Comparison of ENCODE assay signal across 9 mouse cellular contexts in genomic region chr1:157286561-157286960, GRCm38 (mm10).
DNase-seq lines count a peak whose midpoint lies in the region; ATAC-seq and TF ChIP-seq lines count a peak whose summit lies in the region.
"Had no signal": no experiment of that assay in that cellular context is flagged by ENCODE, and none has a peak within 500 bp of the region (broad histone marks: within the 10 kb centered on the region; RNA-seq: fewer than 3 reads in every experiment).

No protein-coding gene starts in this region.

- H3K79me2 ChIP-seq in CH12.LX (replicated peaks; ENCODE audit: control insufficient read depth, extremely low read depth, insufficient read depth, poor library complexity, severe bottlenecking), result no peaks in the 10 kb centered on the region

- peak; percentile 85 for TF ChIP-seq RAD21 in CH12.LX (IDR thresholded peaks at IDR 0.05; ENCODE audit: low read depth, low read length)

- no peak overlapping the region for H3K9ac ChIP-seq in kidney, embryonic 15.5 days
- H3K9ac ChIP-seq in CH12.LX (ENCODE audit: insufficient read depth, low read depth), result no peak overlapping the region
- no peak overlapping the region for H3K9ac ChIP-seq in midbrain, embryonic 13.5 days (replicated peaks)
- H3K9ac ChIP-seq: neural tube, embryonic 13.5 days had no signal

- no peaks in the 10 kb centered on the region for H3K27me3 ChIP-seq in kidney, embryonic 15.5 days
- H3K27me3 ChIP-seq in CH12.LX (replicated peaks), result no peaks in the 10 kb centered on the region
- no peaks in the 10 kb centered on the region for H3K27me3 ChIP-seq in midbrain, embryonic 13.5 days
- H3K27me3 ChIP-seq: neural tube, embryonic 13.5 days had no signal

- peak; percentile 36 for DNase-seq in kidney, adult 11 months
- peak; percentile 39 for DNase-seq in CH12.LX (ENCODE audit: extremely low read depth)
- DNase-seq in adrenal gland, adult 18-20 months (ENCODE audit: low spot score in 2 of 2), result peak; percentile 28 to 34
- peak; percentile 71 for DNase-seq in embryo, embryonic 10.5 days (ENCODE audit: low spot score)
- DNase-seq in kidney, postnatal 4 days, result peak; percentile 69 to 72
- DNase-seq in spleen, postnatal 4 days (ENCODE audit: low spot score in 2 of 2), result no peak

- no peak overlapping the region for H3K27ac ChIP-seq in kidney, embryonic 15.5 days
- H3K27ac ChIP-seq in CH12.LX (ENCODE audit: insufficient read depth, low read depth), result no peak overlapping the region
- H3K27ac ChIP-seq in midbrain, embryonic 13.5 days, result no peak overlapping the region
- H3K27ac ChIP-seq: neural tube, embryonic 13.5 days had no signal

- H3K4me1 ChIP-seq in kidney, embryonic 15.5 days, result no peaks in the 10 kb centered on the region
- peaks cover 0 to 5% of the 10 kb centered on the region in 2 experiments; a peak in 2 of 4 replicates for H3K4me1 ChIP-seq in CH12.LX (ENCODE audit: control insufficient read depth in 1 of 2, insufficient read depth in 2 of 2)
- 0 out of 2 replicates have a peak, but pooled peaks cover 9% of the 10 kb centered on the region for H3K4me1 ChIP-seq in midbrain, embryonic 13.5 days (replicated peaks)

- no peaks in the 10 kb centered on the region for H3K36me3 ChIP-seq in kidney, embryonic 15.5 days
- no peaks in the 10 kb centered on the region for H3K36me3 ChIP-seq in CH12.LX (replicated peaks in 1 of 2; ENCODE audit: control insufficient read depth in 1 of 2, insufficient read depth in 1 of 2, low read length in 1 of 2)
- H3K36me3 ChIP-seq in midbrain, embryonic 13.5 days, result no peaks in the 10 kb centered on the region
- H3K36me3 ChIP-seq: neural tube, embryonic 13.5 days had no signal

- TF ChIP-seq CTCF in CH12.LX (conservative IDR thresholded peaks at IDR 0.05 in 1 of 2, IDR thresholded peaks at IDR 0.05 in 1 of 2; ENCODE audit: low read depth in 2 of 2, low read length in 2 of 2), result peak; percentile 42 to 87; a peak in 2 of 4 replicates

- no peak for TF ChIP-seq EP300 in CH12.LX (IDR thresholded peaks at IDR 0.05; ENCODE audit: low read length)

- H3K9me3 ChIP-seq in kidney, embryonic 15.5 days (replicated peaks), result no peaks in the 10 kb centered on the region
- H3K9me3 ChIP-seq in CH12.LX (replicated peaks; ENCODE audit: low read length), result no peaks in the 10 kb centered on the region
- no peaks in the 10 kb centered on the region for H3K9me3 ChIP-seq in midbrain, embryonic 13.5 days
- H3K9me3 ChIP-seq: neural tube, embryonic 13.5 days had no signal

- no peak overlapping the region for H3K4me2 ChIP-seq in kidney, embryonic 15.5 days
- H3K4me2 ChIP-seq in CH12.LX (ENCODE audit: insufficient read depth, low read depth, poor library complexity, severe bottlenecking), result no peak overlapping the region
- H3K4me2 ChIP-seq in midbrain, embryonic 13.5 days (replicated peaks), result no peak overlapping the region
- H3K4me2 ChIP-seq: neural tube, embryonic 13.5 days had no signal

- H3K4me3 ChIP-seq in kidney, embryonic 15.5 days (replicated peaks), result no peak overlapping the region
- no peak overlapping the region for H3K4me3 ChIP-seq in CH12.LX (replicated peaks in 1 of 3; ENCODE audit: low read depth in 2 of 3, low read length in 2 of 3, poor library complexity in 1 of 3)
- H3K4me3 ChIP-seq in midbrain, embryonic 13.5 days (replicated peaks), result no peak overlapping the region
- H3K4me3 ChIP-seq: neural tube, embryonic 13.5 days had no signal

- in situ Hi-C loops in CH12.LX (cut with MboI; ENCODE audit: low pct_ligation_motif_present, low pct_unique_long_range_greater_than_20kb, low sequenced_read_pairs), result loop anchor here (25.0 kb wide), 1 partner anchor 549 kb away; no protein-coding TSS in a partner anchor

- WGBS in kidney, embryonic 15.5 days, result 12% methylated on average over 4 of the region's 4 CpGs
- 11% methylated on average over 4 of the region's 4 CpGs for WGBS in midbrain, embryonic 13.5 days

- TF ChIP-seq POLR2A in CH12.LX (IDR thresholded peaks at IDR 0.05; ENCODE audit: low read depth, low read length), result no peak

- dilution Hi-C loops in CH12.LX (cut with MboI; ENCODE audit: extremely low pct_ligation_motif_present, extremely low pct_unique_long_range_greater_than_20kb, low sequenced_read_pairs), result no loop called here

- no peak for ATAC-seq in kidney, embryonic 15.5 days (replicated peaks; ENCODE audit: low FRiP score)
- ATAC-seq in midbrain, embryonic 13.5 days, result 0 out of 2 replicates have a peak, but pooled peaks have one; percentile 53

TF ChIP-seq in CH12.LX, 34 proteins besides CTCF, POLR2A, EP300 and RAD21:
- TF ChIP-seq IRF4 (IDR thresholded peaks at IDR 0.05; ENCODE audit: low read depth, low read length) (0 out of 2 replicates have a peak, but pooled peaks have one; percentile 14), CHD1 (IDR thresholded peaks at IDR 0.05; ENCODE audit: low read depth, low read length) (no peak), SIN3A (IDR thresholded peaks at IDR 0.05; ENCODE audit: low read length) (no peak), SMC3 (IDR thresholded peaks at IDR 0.05; ENCODE audit: low read depth, low read length) (peak; percentile 76), ZC3H11A (IDR thresholded peaks at IDR 0.05; ENCODE audit: low read depth, low read length) (peak; percentile 25; the same call in 1 of the 2 replicates), NELFE (IDR thresholded peaks at IDR 0.05; ENCODE audit: low read depth, low read length) (peak; percentile 21; the same call in 1 of the 2 replicates)
TF ChIP-seq in CH12.LX: peak in this region for 4.

Comparison
In these comparisons a context has a peak if more than half of its experiments do, and no peak if none do; other contexts are left out.
1. DNase-seq: peak in kidney, adult 11 months (single experiment), CH12.LX (single experiment), adrenal gland, adult 18-20 months (2 of 2), embryo, embryonic 10.5 days (single experiment) and kidney, postnatal 4 days (2 of 2); none in spleen, postnatal 4 days (0 of 2).